ENCODE assay signal across 8 mouse cellular contexts in the genomic region with DNA sequence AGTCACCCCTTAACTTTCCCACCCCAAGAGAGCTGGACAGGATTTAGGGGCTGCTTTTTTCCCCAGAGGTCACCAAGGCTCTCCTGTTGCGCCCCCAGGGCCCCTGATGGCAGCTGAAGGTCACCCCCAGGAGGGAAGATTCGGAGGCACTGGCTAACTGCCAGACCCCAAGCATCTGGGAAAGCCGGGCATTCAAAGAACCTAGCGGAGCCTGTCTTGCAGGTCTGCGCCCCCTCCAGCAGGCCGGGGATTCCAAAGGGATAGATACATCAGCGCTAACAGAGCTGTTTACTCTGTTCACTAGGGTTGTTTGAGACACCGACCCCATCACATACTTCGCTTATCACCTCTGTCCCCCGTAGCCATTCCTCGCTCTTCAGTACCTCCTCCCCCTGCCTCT.
A peak's percentile ranks its signal among the peaks of the same experiment; 100 is the strongest.
DNase-seq lines count a peak whose midpoint lies in the region; ATAC-seq and TF ChIP-seq lines count a peak whose summit lies in the region.

No protein-coding gene starts in this region.

- H3K27ac ChIP-seq in heart, embryonic 14.5 days (replicated peaks in 1 of 2; ENCODE audit: control insufficient read depth in 1 of 2, insufficient read depth in 1 of 2, low read depth in 2 of 2, low read length in 2 of 2), result peak overlapping the region; percentile 47 to 70
- H3K27ac ChIP-seq in heart, adult 2 months, result no peak overlapping the region
- no peak overlapping the region for H3K27ac ChIP-seq in midbrain, embryonic 10.5 days (replicated peaks)

- no peaks in the 10 kb centered on the region for H3K9me3 ChIP-seq in heart, embryonic 14.5 days (ENCODE audit: control insufficient read depth, low read length)
- H3K9me3 ChIP-seq in midbrain, embryonic 10.5 days (replicated peaks), result no peaks in the 10 kb centered on the region

- H3K27me3 ChIP-seq in heart, embryonic 14.5 days (ENCODE audit: control insufficient read depth, insufficient read depth, low read length), result no peaks in the 10 kb centered on the region
- H3K27me3 ChIP-seq in heart, adult 2 months (ENCODE audit: control insufficient read depth, insufficient read depth, low read length), result no peaks in the 10 kb centered on the region
- peaks cover 17% of the 10 kb centered on the region for H3K27me3 ChIP-seq in midbrain, embryonic 10.5 days (ENCODE audit: low read depth, poor library complexity, severe bottlenecking)

- H3K9ac ChIP-seq in heart, embryonic 14.5 days (ENCODE audit: low read length), result peak overlapping the region; percentile 44
- H3K9ac ChIP-seq in heart, adult 2 months (ENCODE audit: low read depth, low read length), result no peak overlapping the region; the same call in 1 of the 2 replicates

- no peak for TF ChIP-seq CTCF in heart, adult 2 months (IDR thresholded peaks at IDR 0.05)
- TF ChIP-seq CTCF in brain, embryonic 14.5 days (IDR thresholded peaks at IDR 0.05; ENCODE audit: borderline replicate concordance, extremely low read depth, insufficient read depth, insufficient read length), result no peak

- H3K4me3 ChIP-seq in heart, embryonic 14.5 days (ENCODE audit: control insufficient read depth in 1 of 2, insufficient read depth in 1 of 2, low read depth in 1 of 2, low read length in 2 of 2), result peak overlapping the region; percentile 21 to 22
- no peak overlapping the region for H3K4me3 ChIP-seq in heart, adult 2 months
- peak overlapping the region; percentile 35 for H3K4me3 ChIP-seq in midbrain, embryonic 10.5 days

- intact Hi-C loops in heart, adult 2 months (cut with DNase I), result no loop called here

- peak overlapping the region; percentile 58 for H3K4me2 ChIP-seq in heart, embryonic 14.5 days (ENCODE audit: low read length)

- no peaks in the 10 kb centered on the region for H3K79me2 ChIP-seq in heart, adult 2 months (replicated peaks; ENCODE audit: control insufficient read depth, insufficient read depth, low read length)

- H3K4me1 ChIP-seq in heart, embryonic 14.5 days (ENCODE audit: control insufficient read depth in 2 of 2, insufficient read depth in 2 of 2, low read length in 2 of 2), result peaks cover 0 to 2% of the 10 kb centered on the region in 2 experiments; a peak in 2 of 4 replicates
- no peaks in the 10 kb centered on the region; the same call in 1 of the 2 replicates for H3K4me1 ChIP-seq in heart, adult 2 months (ENCODE audit: control insufficient read depth, insufficient read depth, low read length)
- peaks cover 8% of the 10 kb centered on the region for H3K4me1 ChIP-seq in midbrain, embryonic 10.5 days

- TF ChIP-seq EP300 in heart, adult 2 months (IDR thresholded peaks at IDR 0.05; ENCODE audit: insufficient read depth, low read depth, low read length), result no peak

- no peaks in the 10 kb centered on the region for H3K36me3 ChIP-seq in heart, embryonic 14.5 days (ENCODE audit: control insufficient read depth, insufficient read depth, low read length)
- no peaks in the 10 kb centered on the region for H3K36me3 ChIP-seq in heart, adult 2 months (ENCODE audit: control insufficient read depth, insufficient read depth, low read length)
- H3K36me3 ChIP-seq in midbrain, embryonic 10.5 days, result no peaks in the 10 kb centered on the region

- 32% methylated on average over 11 of the region's 11 CpGs for WGBS in heart, embryonic 14.5 days
- WGBS in heart, adult 2 months, result 47% methylated on average over 11 of the region's 11 CpGs
- 24% methylated on average over 11 of the region's 11 CpGs for WGBS in midbrain, embryonic 10.5 days

- DNase-seq in heart, adult 2 months, result no peak
- peak; percentile 26 for DNase-seq in brain, embryonic 14.5 days (ENCODE audit: low read depth)
- peak; percentile 24 for DNase-seq in heart, postnatal 4 days
- DNase-seq in midbrain, embryonic 10.5 days (ENCODE audit: low spot score), result no peak
- DNase-seq in spleen, postnatal 36 days (ENCODE audit: low spot score in 2 of 2), result no peak

- no peak for ATAC-seq in heart, embryonic 14.5 days (ENCODE audit: insufficient number of reproducible peaks, insufficient read depth, low FRiP score, low read depth)
- ATAC-seq in CD4-positive, CD25-positive, alpha-beta regulatory T cell, adult 4 months, result no peak
- no peak for ATAC-seq in activated CD4-positive, CD25-positive, alpha-beta regulatory T cell, adult 4 months

- TF ChIP-seq POLR2A in heart, adult 2 months (IDR thresholded peaks at IDR 0.05; ENCODE audit: insufficient read depth, low read depth, low read length), result no peak
- TF ChIP-seq POLR2A in brain, embryonic 14.5 days (IDR thresholded peaks at IDR 0.05; ENCODE audit: borderline replicate concordance, extremely low read depth, insufficient read depth, insufficient read length, poor library complexity, severe bottlenecking), result no peak

Comparison
In these comparisons a context has a peak if more than half of its experiments do, and no peak if none do; other contexts are left out.
1. H3K27ac ChIP-seq: peak in heart, embryonic 14.5 days (2 of 2); none in heart, adult 2 months (single experiment) and midbrain, embryonic 10.5 days (single experiment).
2. DNase-seq: peak in brain, embryonic 14.5 days (single experiment) and heart, postnatal 4 days (single experiment); none in heart, adult 2 months (0 of 2), midbrain, embryonic 10.5 days (single experiment) and spleen, postnatal 36 days (0 of 2).